Mouse (Mus musculus): ENCODE data around the gene Gm20388. TPM values are rescaled to one million over a fixed set of nuclear protein-coding genes. Genes with fewer than 3 reads are reported as not detected.

Gene Gm20388
- polyA plus RNA-seq, 1 experiment from 2014 or later, result not detected

DNA sequence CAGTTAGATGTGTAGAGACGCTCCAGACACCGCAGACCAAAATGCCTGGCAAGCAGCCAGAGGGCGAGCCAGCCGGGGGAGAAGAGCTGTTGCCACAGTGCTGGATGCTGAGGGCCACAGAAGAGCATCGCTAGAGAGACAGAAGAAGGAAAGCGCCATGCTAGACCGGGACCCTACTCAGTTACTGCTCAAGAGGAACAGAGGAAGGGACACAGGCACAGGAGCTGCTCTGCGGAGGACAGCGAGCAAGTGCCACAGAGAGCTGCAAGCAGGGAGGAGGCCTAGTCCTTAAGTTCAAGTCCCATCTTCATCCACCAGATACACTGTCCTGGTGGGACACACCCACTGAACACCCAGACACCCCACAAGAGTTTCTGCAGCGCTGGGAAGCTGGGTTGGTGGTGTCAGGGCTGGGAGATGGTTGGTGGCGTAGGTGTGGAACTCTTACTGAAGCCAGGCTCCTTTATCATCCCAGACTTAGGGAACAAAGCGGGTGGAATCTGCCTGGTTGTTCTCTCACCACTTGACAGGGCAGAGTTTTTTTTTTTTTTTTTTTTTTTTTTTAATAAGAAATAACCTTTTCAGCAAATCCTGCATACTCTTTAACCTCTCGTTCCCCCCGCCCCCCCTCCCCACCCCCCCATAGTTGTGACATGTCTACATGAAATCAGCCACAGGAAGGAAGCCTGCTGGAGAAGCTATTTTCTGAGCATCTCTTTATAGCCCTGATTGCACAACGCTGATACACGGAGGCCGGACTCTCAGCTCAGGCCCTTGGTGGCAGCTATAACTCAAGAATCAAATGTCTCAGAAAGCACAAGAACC, 786.7 kb downstream of the Gm20388 start:
- whole genome bisulfite sequencing, result 57% methylated on average over 17 of the region's 17 CpGs

GRCm38 (mm10) chr8:120697979-120698272, 787.3 kb downstream of the Gm20388 start:
- peaks cover 20 to 25% of the 10 kb centered on the region in 2 experiments for H3K4me1 ChIP-seq (ENCODE audit: control insufficient read depth in 2 of 2, insufficient read depth in 2 of 2, low read length in 2 of 2)
- ATAC-seq (ENCODE audit: insufficient number of reproducible peaks, insufficient read depth, low FRiP score, low read depth), result no peak
- H3K27ac ChIP-seq (replicated peaks in 1 of 2; ENCODE audit: control insufficient read depth in 1 of 2, insufficient read depth in 1 of 2, low read depth in 2 of 2, low read length in 2 of 2), result 0 out of 4 replicates have a peak overlapping the region, but pooled peaks of 1 of the 2 experiments have one; percentile 55

More for the DNA sequence above, 786.7 kb downstream of the Gm20388 start:
- H3K4me3 ChIP-seq (ENCODE audit: control insufficient read depth in 1 of 2, insufficient read depth in 1 of 2, low read depth in 1 of 2, low read length in 2 of 2), result no peak overlapping the region
- peak overlapping the region; percentile 25 to 61 for H3K27ac ChIP-seq (replicated peaks in 1 of 2; ENCODE audit: control insufficient read depth in 1 of 2, insufficient read depth in 1 of 2, low read depth in 2 of 2, low read length in 2 of 2)
- peaks cover 20 to 25% of the 10 kb centered on the region in 2 experiments for H3K4me1 ChIP-seq (ENCODE audit: control insufficient read depth in 2 of 2, insufficient read depth in 2 of 2, low read length in 2 of 2)
- no peaks in the 10 kb centered on the region for H3K36me3 ChIP-seq (ENCODE audit: control insufficient read depth, insufficient read depth, low read length)
- no peak overlapping the region for H3K4me2 ChIP-seq (ENCODE audit: low read length)
- no peak for ATAC-seq (ENCODE audit: insufficient number of reproducible peaks, insufficient read depth, low FRiP score, low read depth)
- H3K9me3 ChIP-seq (ENCODE audit: control insufficient read depth, low read length), result no peaks in the 10 kb centered on the region; the same call in 1 of the 2 replicates
- 0 out of 2 replicates have a peak, but pooled peaks cover 3% of the 10 kb centered on the region for H3K27me3 ChIP-seq (ENCODE audit: control insufficient read depth, insufficient read depth, low read length)
- H3K9ac ChIP-seq (ENCODE audit: low read length), result no peak overlapping the region

DNA sequence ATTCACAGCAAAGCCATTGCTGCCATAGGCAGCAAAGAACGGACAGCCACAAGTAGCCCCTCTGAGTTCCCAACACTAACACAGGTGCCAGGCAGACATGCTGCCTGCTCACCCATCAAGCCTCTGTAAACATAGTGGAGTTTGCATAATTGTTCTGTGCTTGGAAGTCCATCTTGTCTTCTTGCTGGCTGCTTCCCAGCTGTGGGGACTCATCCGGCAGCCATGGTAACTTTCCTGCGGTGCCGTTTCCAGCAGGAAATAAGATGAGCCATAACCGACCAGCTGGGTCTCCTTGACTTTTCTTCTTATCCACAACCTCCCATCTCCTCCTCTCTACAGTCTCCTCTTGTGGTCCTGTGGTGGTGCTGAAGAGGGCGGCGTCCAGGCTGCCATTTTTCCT, 787.8 kb downstream of the Gm20388 start:
- H3K4me2 ChIP-seq (ENCODE audit: low read length), result no peak overlapping the region
- H3K4me3 ChIP-seq (ENCODE audit: control insufficient read depth in 1 of 2, insufficient read depth in 1 of 2, low read depth in 1 of 2, low read length in 2 of 2), result no peak overlapping the region
- 0 out of 2 replicates have a peak, but pooled peaks cover 3% of the 10 kb centered on the region for H3K27me3 ChIP-seq (ENCODE audit: control insufficient read depth, insufficient read depth, low read length)
- 69% methylated on average over 7 of the region's 7 CpGs for whole genome bisulfite sequencing
- peaks cover 20 to 25% of the 10 kb centered on the region in 2 experiments for H3K4me1 ChIP-seq (ENCODE audit: control insufficient read depth in 2 of 2, insufficient read depth in 2 of 2, low read length in 2 of 2)
- no peak overlapping the region for H3K9ac ChIP-seq (ENCODE audit: low read length)
- ATAC-seq (ENCODE audit: insufficient number of reproducible peaks, insufficient read depth, low FRiP score, low read depth), result no peak
- peak overlapping the region in 1 of 2 experiments; percentile 55; a peak in 1 of 4 replicates for H3K27ac ChIP-seq (replicated peaks in 1 of 2; ENCODE audit: control insufficient read depth in 1 of 2, insufficient read depth in 1 of 2, low read depth in 2 of 2, low read length in 2 of 2)
- no peaks in the 10 kb centered on the region for H3K36me3 ChIP-seq (ENCODE audit: control insufficient read depth, insufficient read depth, low read length)
- H3K9me3 ChIP-seq (ENCODE audit: control insufficient read depth, low read length), result no peaks in the 10 kb centered on the region; the same call in 1 of the 2 replicates

More at GRCm38 (mm10) chr8:120697979-120698272, 787.3 kb downstream of the Gm20388 start:
- H3K9ac ChIP-seq (ENCODE audit: low read length), result no peak overlapping the region
- H3K27me3 ChIP-seq (ENCODE audit: control insufficient read depth, insufficient read depth, low read length), result 0 out of 2 replicates have a peak, but pooled peaks cover 3% of the 10 kb centered on the region
- no peaks in the 10 kb centered on the region; the same call in 1 of the 2 replicates for H3K9me3 ChIP-seq (ENCODE audit: control insufficient read depth, low read length)
- no peaks in the 10 kb centered on the region for H3K36me3 ChIP-seq (ENCODE audit: control insufficient read depth, insufficient read depth, low read length)
- H3K4me3 ChIP-seq (ENCODE audit: control insufficient read depth in 1 of 2, insufficient read depth in 1 of 2, low read depth in 1 of 2, low read length in 2 of 2), result no peak overlapping the region
- H3K4me2 ChIP-seq (ENCODE audit: low read length), result no peak overlapping the region

DNA sequence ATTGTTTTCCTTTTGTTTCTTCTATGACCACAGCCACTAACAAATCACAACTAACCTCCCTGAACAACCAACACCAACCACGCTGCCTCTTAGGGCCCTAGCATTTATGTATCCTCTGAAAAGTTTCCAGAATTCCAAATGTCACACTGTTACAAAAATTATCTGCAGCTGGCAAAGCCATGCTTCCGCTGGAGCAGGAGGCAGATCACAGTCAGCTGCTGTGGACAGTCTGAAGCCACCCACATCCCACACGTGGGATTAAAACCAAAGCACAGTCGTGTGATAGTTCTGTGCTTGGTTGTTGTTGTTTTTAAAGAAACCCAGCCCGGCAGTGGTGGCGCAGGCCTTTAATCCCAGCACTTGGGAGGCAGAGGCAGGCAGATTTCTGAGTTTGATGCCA, 788.4 kb downstream of the Gm20388 start:
- Histone ChIP-seq H3K9ac (ENCODE audit: low read length) (no peak overlapping the region), H3K4me2 (ENCODE audit: low read length) (no peak overlapping the region), H3K27me3 (ENCODE audit: control insufficient read depth, insufficient read depth, low read length) (0 out of 2 replicates have a peak, but pooled peaks cover 3% of the 10 kb centered on the region), H3K4me3 (ENCODE audit: control insufficient read depth in 1 of 2, insufficient read depth in 1 of 2, low read depth in 1 of 2, low read length in 2 of 2) (no peak overlapping the region), H3K4me1 (ENCODE audit: control insufficient read depth in 2 of 2, insufficient read depth in 2 of 2, low read length in 2 of 2) (peaks cover 15 to 20% of the 10 kb centered on the region in 2 experiments), H3K9me3 (ENCODE audit: control insufficient read depth, low read length) (no peaks in the 10 kb centered on the region; the same call in 1 of the 2 replicates), H3K36me3 (ENCODE audit: control insufficient read depth, insufficient read depth, low read length) (no peaks in the 10 kb centered on the region), H3K27ac (replicated peaks in 1 of 2; ENCODE audit: control insufficient read depth in 1 of 2, insufficient read depth in 1 of 2, low read depth in 2 of 2, low read length in 2 of 2) (peak overlapping the region; percentile 55 to 59)
- WGBS, result 54% methylated on average over 6 of the region's 6 CpGs
- ATAC-seq (ENCODE audit: insufficient number of reproducible peaks, insufficient read depth, low FRiP score, low read depth), result no peak

DNA sequence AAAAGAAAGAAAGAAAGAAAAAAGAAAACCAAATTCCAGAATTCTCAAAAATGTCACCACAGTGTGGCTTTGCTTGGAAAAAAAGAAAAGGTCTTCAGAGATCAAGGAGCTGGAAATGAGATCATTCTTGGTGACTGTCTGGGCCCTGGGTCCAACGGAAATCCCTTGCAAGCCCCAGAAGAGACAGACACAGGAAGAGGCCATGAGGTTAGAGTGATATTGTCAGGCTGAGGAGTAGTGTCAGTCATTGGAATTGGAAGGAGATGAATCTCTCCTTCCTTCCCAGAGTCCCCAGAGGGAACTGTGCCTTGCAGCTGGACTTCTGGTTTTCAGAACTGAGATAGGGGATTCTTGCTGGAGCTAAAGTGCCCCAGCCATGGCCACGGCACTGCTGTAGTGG, 788.9 kb downstream of the Gm20388 start:
- Histone ChIP-seq H3K4me2 (ENCODE audit: low read length) (no peak overlapping the region), H3K9me3 (ENCODE audit: control insufficient read depth, low read length) (no peaks in the 10 kb centered on the region; the same call in 1 of the 2 replicates), H3K9ac (ENCODE audit: low read length) (no peak overlapping the region), H3K36me3 (ENCODE audit: control insufficient read depth, insufficient read depth, low read length) (no peaks in the 10 kb centered on the region), H3K4me1 (ENCODE audit: control insufficient read depth in 2 of 2, insufficient read depth in 2 of 2, low read length in 2 of 2) (peaks cover 10 to 17% of the 10 kb centered on the region in 2 experiments), H3K27me3 (ENCODE audit: control insufficient read depth, insufficient read depth, low read length) (0 out of 2 replicates have a peak, but pooled peaks cover 3% of the 10 kb centered on the region), H3K4me3 (ENCODE audit: control insufficient read depth in 1 of 2, insufficient read depth in 1 of 2, low read depth in 1 of 2, low read length in 2 of 2) (no peak overlapping the region), H3K27ac (replicated peaks in 1 of 2; ENCODE audit: control insufficient read depth in 1 of 2, insufficient read depth in 1 of 2, low read depth in 2 of 2, low read length in 2 of 2) (peak overlapping the region; percentile 15 to 57; a peak in 3 of 4 replicates)
- WGBS, result 53% methylated on average over 2 of the region's 2 CpGs
- no peak for ATAC-seq (ENCODE audit: insufficient number of reproducible peaks, insufficient read depth, low FRiP score, low read depth)

GRCm38 (mm10) chr8:120700053-120700452, 789.4 kb downstream of the Gm20388 start:
- H3K4me3 ChIP-seq (ENCODE audit: control insufficient read depth in 1 of 2, insufficient read depth in 1 of 2, low read depth in 1 of 2, low read length in 2 of 2), result no peak overlapping the region
- 61% methylated on average over 4 of the region's 4 CpGs for WGBS
- H3K4me2 ChIP-seq (ENCODE audit: low read length), result no peak overlapping the region
- peak overlapping the region; percentile 15 to 57; a peak in 3 of 4 replicates for H3K27ac ChIP-seq (replicated peaks in 1 of 2; ENCODE audit: control insufficient read depth in 1 of 2, insufficient read depth in 1 of 2, low read depth in 2 of 2, low read length in 2 of 2)
- H3K9ac ChIP-seq (ENCODE audit: low read length), result no peak overlapping the region
- H3K36me3 ChIP-seq (ENCODE audit: control insufficient read depth, insufficient read depth, low read length), result no peaks in the 10 kb centered on the region
- peaks cover 10 to 17% of the 10 kb centered on the region in 2 experiments for H3K4me1 ChIP-seq (ENCODE audit: control insufficient read depth in 2 of 2, insufficient read depth in 2 of 2, low read length in 2 of 2)
- no peak for ATAC-seq (ENCODE audit: insufficient number of reproducible peaks, insufficient read depth, low FRiP score, low read depth)
- no peaks in the 10 kb centered on the region; the same call in 1 of the 2 replicates for H3K9me3 ChIP-seq (ENCODE audit: control insufficient read depth, low read length)
- 0 out of 2 replicates have a peak, but pooled peaks cover 3% of the 10 kb centered on the region for H3K27me3 ChIP-seq (ENCODE audit: control insufficient read depth, insufficient read depth, low read length)

GRCm38 (mm10) chr8:120701758-120702465, 791.3 kb downstream of the Gm20388 start:
- H3K4me2 ChIP-seq (ENCODE audit: low read length), result no peak overlapping the region
- peaks cover 5 to 10% of the 10 kb centered on the region in 2 experiments for H3K4me1 ChIP-seq (ENCODE audit: control insufficient read depth in 2 of 2, insufficient read depth in 2 of 2, low read length in 2 of 2)
- ATAC-seq (ENCODE audit: insufficient number of reproducible peaks, insufficient read depth, low FRiP score, low read depth), result no peak
- no peaks in the 10 kb centered on the region; the same call in 1 of the 2 replicates for H3K9me3 ChIP-seq (ENCODE audit: control insufficient read depth, low read length)
- no peak overlapping the region for H3K27ac ChIP-seq (replicated peaks in 1 of 2; ENCODE audit: control insufficient read depth in 1 of 2, insufficient read depth in 1 of 2, low read depth in 2 of 2, low read length in 2 of 2)
- no peak overlapping the region for H3K9ac ChIP-seq (ENCODE audit: low read length)
- WGBS, result 55% methylated on average over 19 of the region's 19 CpGs
- H3K27me3 ChIP-seq (ENCODE audit: control insufficient read depth, insufficient read depth, low read length), result no peaks in the 10 kb centered on the region
- no peaks in the 10 kb centered on the region for H3K36me3 ChIP-seq (ENCODE audit: control insufficient read depth, insufficient read depth, low read length)
- no peak overlapping the region for H3K4me3 ChIP-seq (ENCODE audit: control insufficient read depth in 1 of 2, insufficient read depth in 1 of 2, low read depth in 1 of 2, low read length in 2 of 2)

Data from heart, embryonic 14.5 days (tissue).